Mouse (Mus musculus): ENCODE measurements around the gene Mthfsl. TPM values are rescaled to one million over a fixed set of nuclear protein-coding genes. Genes with fewer than 3 reads are reported as not detected.
A peak's percentile ranks its signal among the peaks of the same experiment; 100 is the strongest.
"Not testable (repeated sequence)": the region's sequence is repeated elsewhere in the genome, so short reads cannot be mapped to it uniquely, and the experiment has no call there.

Gene Mthfsl
- total RNA-seq, 2 experiments from 2014 or later = 22.6 to 41.6 TPM

- peak; percentile 52; the same call in 1 of the 2 replicates for ATAC-seq (replicated peaks; ENCODE audit: poor library complexity, severe bottlenecking)
Measured at GRCm38 (mm10) chr9:88698746-88699145, 21.4 kb downstream of the Mthfsl start.

GRCm38 (mm10) chr9:88691307-88691706 is 28.8 kb downstream of the Mthfsl start:
- ATAC-seq (replicated peaks; ENCODE audit: poor library complexity, severe bottlenecking) = peak; percentile 72

- ATAC-seq (replicated peaks; ENCODE audit: poor library complexity, severe bottlenecking) = not testable (repeated sequence)
Measured at GRCm38 (mm10) chr9:88689451-88689850, 30.6 kb downstream of the Mthfsl start.

GRCm38 (mm10) chr9:88686719-88687118 is 33.4 kb downstream of the Mthfsl start:
- ATAC-seq (replicated peaks; ENCODE audit: poor library complexity, severe bottlenecking) = not testable (repeated sequence)

GRCm38 (mm10) chr9:88658341-88658740 is 61.8 kb downstream of the Mthfsl start:
- not testable (repeated sequence) for ATAC-seq (replicated peaks; ENCODE audit: poor library complexity, severe bottlenecking)

GRCm38 (mm10) chr9:88650742-88651141 is 69.4 kb downstream of the Mthfsl start:
- not testable (repeated sequence) for ATAC-seq (replicated peaks; ENCODE audit: poor library complexity, severe bottlenecking)

Other genes starting within 250 kb of the Mthfsl start
- gene Syncrip, start 237.7 kb downstream of the Mthfsl start, total RNA-seq (2014; fragmentation: Nextera tagmentation) = 231 and 250 TPM in 2 replicates
- 274 and 276 TPM in 2 replicates for gene Syncrip, start 237.7 kb downstream of the Mthfsl start, total RNA-seq (2017)
- gene Zfp949, start 172.3 kb downstream of the Mthfsl start, total RNA-seq (2014; fragmentation: Nextera tagmentation) = 8.9 and 12.4 TPM in 2 replicates
- 7.3 and 10.6 TPM in 2 replicates for gene Zfp949, start 172.3 kb downstream of the Mthfsl start, total RNA-seq (2017)
- gene Trim43a, start 139.4 kb downstream of the Mthfsl start, total RNA-seq (2014; fragmentation: Nextera tagmentation) = not detected in 2 replicates
- gene Trim43a, start 139.4 kb downstream of the Mthfsl start, total RNA-seq (2017) = not detected in 2 replicates
- gene Bcl2a1d, start 11.6 kb upstream of the Mthfsl start, total RNA-seq (2014; fragmentation: Nextera tagmentation) = not detected in 2 replicates
- 1.5 TPM in 1 of 2 replicates, not detected in the other for gene Bcl2a1d, start 11.6 kb upstream of the Mthfsl start, total RNA-seq (2017)
- gene Trim43c, start 118.9 kb upstream of the Mthfsl start, total RNA-seq (2014; fragmentation: Nextera tagmentation) = not detected in 2 replicates
- 0.10 and 0.60 TPM in 2 replicates for gene Trim43c, start 118.9 kb upstream of the Mthfsl start, total RNA-seq (2017)
- not detected in 2 replicates for gene Bcl2a1a, start 236.6 kb upstream of the Mthfsl start, total RNA-seq (2014; fragmentation: Nextera tagmentation)
- 1.0 TPM in 1 of 2 replicates, not detected in the other for gene Bcl2a1a, start 236.6 kb upstream of the Mthfsl start, total RNA-seq (2017)

Measured in granulocyte monocyte progenitor cell, adult 5-6 weeks (primary cell).